Mouse (Mus musculus): ENCODE measurements around the gene Tmem109. TPM values are rescaled to one million over a fixed set of nuclear protein-coding genes. Genes with fewer than 3 reads are reported as not detected.

Gene Tmem109
- polyA plus RNA-seq, 1 experiment from 2014 or later, result 20.0 TPM

GRCm38 (mm10) chr19:10867946-10868622 lies 13.7 kb downstream of the Tmem109 start:
- H3K4me1 ChIP-seq (replicated peaks), result no peaks in the 10 kb centered on the region; the same call in none of the 2 replicates
- peaks cover 35% of the 10 kb centered on the region for H3K27me3 ChIP-seq
- peak overlapping the region; percentile 62 for H3K4me2 ChIP-seq
- ATAC-seq (ENCODE audit: insufficient read depth), result no peak
- peak overlapping the region; percentile 50; the same call in 1 of the 2 replicates for H3K4me3 ChIP-seq (replicated peaks)
- WGBS (ENCODE audit: insufficient replicate concordance), result 34% methylated on average over 5 of the region's 5 CpGs
- H3K9me3 ChIP-seq (replicated peaks), result no peaks in the 10 kb centered on the region
- H3K27ac ChIP-seq (replicated peaks), result no peak overlapping the region
- no peak overlapping the region for H3K9ac ChIP-seq
- H3K36me3 ChIP-seq (replicated peaks), result peaks cover 3% of the 10 kb centered on the region

DNA sequence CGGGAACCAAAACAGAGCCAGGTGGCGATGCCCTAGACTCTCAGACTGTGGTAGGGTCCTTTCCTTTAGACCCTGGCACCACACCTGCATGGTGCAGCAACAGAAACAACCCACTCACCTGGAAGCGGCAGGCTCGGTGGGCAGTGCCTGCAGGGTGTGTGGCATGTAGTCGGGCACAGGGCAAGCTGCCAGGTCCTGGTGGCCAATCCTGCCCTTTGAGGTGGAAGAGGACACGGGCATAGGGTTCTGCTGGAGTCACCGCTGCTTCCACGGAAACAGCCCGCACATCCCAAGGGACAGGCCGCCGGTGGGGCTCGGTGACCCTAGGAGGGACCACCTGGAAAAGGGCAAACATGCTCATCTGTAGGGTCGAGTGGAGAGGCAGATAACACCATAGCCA lies 15.4 kb downstream of the Tmem109 start:
- Histone ChIP-seq H3K27me3 (peaks cover 35% of the 10 kb centered on the region), H3K4me1 (replicated peaks) (no peaks in the 10 kb centered on the region; the same call in none of the 2 replicates), H3K9me3 (replicated peaks) (no peaks in the 10 kb centered on the region), H3K9ac (no peak overlapping the region), H3K36me3 (replicated peaks) (no peaks in the 10 kb centered on the region), H3K27ac (replicated peaks) (no peak overlapping the region), H3K4me3 (replicated peaks) (no peak overlapping the region), H3K4me2 (no peak overlapping the region)
- ATAC-seq (ENCODE audit: insufficient read depth), result no peak
- 69% methylated on average over 13 of the region's 13 CpGs for WGBS (ENCODE audit: insufficient replicate concordance)

DNA sequence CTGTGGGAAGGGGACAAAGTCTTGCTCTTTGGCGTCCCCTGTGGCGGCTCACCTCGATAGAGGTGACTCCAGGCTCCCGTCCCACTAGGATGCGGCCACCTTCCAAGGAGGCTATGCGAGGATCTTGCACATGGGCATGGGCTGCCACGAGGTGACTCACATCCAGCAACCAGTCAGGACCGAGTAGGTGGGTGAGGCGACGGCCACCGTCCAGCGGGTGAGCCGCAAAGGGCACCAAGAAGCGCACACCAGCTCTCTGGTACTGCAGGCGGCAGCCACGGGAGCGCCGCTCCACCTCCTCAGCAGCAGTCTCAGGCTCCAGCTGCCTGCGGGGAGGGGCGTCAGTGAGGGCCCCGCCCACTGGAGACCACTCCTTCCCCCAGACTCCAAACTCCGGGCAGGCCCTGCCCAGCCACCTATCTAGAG lies 21.7 kb downstream of the Tmem109 start:
- Histone ChIP-seq H3K9me3 (replicated peaks) (no peaks in the 10 kb centered on the region), H3K27me3 (no peaks in the 10 kb centered on the region), H3K36me3 (replicated peaks) (no peaks in the 10 kb centered on the region), H3K4me1 (replicated peaks) (no peaks in the 10 kb centered on the region), H3K27ac (replicated peaks) (no peak overlapping the region), H3K9ac (no peak overlapping the region), H3K4me3 (replicated peaks) (no peak overlapping the region), H3K4me2 (no peak overlapping the region)
- 52% methylated on average over 22 of the region's 22 CpGs for WGBS (ENCODE audit: insufficient replicate concordance)
- no peak for ATAC-seq (ENCODE audit: insufficient read depth)

DNA sequence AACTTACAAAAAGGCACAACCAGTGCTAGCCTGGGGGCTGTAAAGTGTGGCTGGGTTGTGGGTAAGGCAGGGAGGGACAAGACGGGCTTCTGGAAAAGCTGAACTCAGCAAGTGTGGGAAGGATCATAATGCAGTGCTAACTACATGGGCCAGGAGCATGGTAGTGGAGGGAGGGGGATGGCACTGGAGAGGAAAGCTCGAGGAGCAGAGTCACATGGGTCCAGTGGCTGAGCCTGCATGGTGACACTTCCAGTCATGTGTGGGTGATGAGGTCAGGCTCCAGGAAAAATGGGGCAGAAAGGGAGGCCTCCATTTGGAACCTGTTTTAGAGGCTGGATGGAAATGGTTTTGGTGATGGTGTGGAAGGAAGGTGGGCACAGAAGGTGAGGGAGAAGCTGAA lies 25.3 kb downstream of the Tmem109 start:
- no peaks in the 10 kb centered on the region for H3K9me3 ChIP-seq (replicated peaks)
- WGBS (ENCODE audit: insufficient replicate concordance), result 39% methylated on average over 2 of the region's 2 CpGs
- no peaks in the 10 kb centered on the region for H3K36me3 ChIP-seq (replicated peaks)
- H3K9ac ChIP-seq, result no peak overlapping the region
- no peak overlapping the region for H3K27ac ChIP-seq (replicated peaks)
- H3K27me3 ChIP-seq, result no peaks in the 10 kb centered on the region; the same call in 1 of the 2 replicates
- H3K4me3 ChIP-seq (replicated peaks), result no peak overlapping the region
- no peak overlapping the region for H3K4me2 ChIP-seq
- no peak for ATAC-seq (ENCODE audit: insufficient read depth)
- no peaks in the 10 kb centered on the region for H3K4me1 ChIP-seq (replicated peaks)

GRCm38 (mm10) chr19:10855422-10855821 lies 26.4 kb downstream of the Tmem109 start:
- 50% methylated on average over 3 of the region's 3 CpGs for WGBS (ENCODE audit: insufficient replicate concordance)
- Histone ChIP-seq H3K9me3 (replicated peaks) (no peaks in the 10 kb centered on the region), H3K9ac (no peak overlapping the region), H3K27ac (replicated peaks) (no peak overlapping the region), H3K36me3 (replicated peaks) (no peaks in the 10 kb centered on the region), H3K27me3 (no peaks in the 10 kb centered on the region; the same call in 1 of the 2 replicates), H3K4me2 (no peak overlapping the region), H3K4me1 (replicated peaks) (no peaks in the 10 kb centered on the region), H3K4me3 (replicated peaks) (no peak overlapping the region)
- no peak for ATAC-seq (ENCODE audit: insufficient read depth)

- H3K4me2 ChIP-seq, result no peak overlapping the region
- no peak overlapping the region for H3K27ac ChIP-seq (replicated peaks)
- WGBS (ENCODE audit: insufficient replicate concordance), result 42% methylated on average over 3 of the region's 3 CpGs
- H3K4me1 ChIP-seq (replicated peaks), result no peaks in the 10 kb centered on the region
- H3K27me3 ChIP-seq, result peaks cover 8% of the 10 kb centered on the region
- H3K9ac ChIP-seq, result no peak overlapping the region
- no peaks in the 10 kb centered on the region for H3K9me3 ChIP-seq (replicated peaks)
- no peak overlapping the region for H3K4me3 ChIP-seq (replicated peaks)
- no peak for ATAC-seq (ENCODE audit: insufficient read depth)
- H3K36me3 ChIP-seq (replicated peaks), result no peaks in the 10 kb centered on the region
Observed at GRCm38 (mm10) chr19:10847311-10848087, 34.3 kb downstream of the Tmem109 start.

DNA sequence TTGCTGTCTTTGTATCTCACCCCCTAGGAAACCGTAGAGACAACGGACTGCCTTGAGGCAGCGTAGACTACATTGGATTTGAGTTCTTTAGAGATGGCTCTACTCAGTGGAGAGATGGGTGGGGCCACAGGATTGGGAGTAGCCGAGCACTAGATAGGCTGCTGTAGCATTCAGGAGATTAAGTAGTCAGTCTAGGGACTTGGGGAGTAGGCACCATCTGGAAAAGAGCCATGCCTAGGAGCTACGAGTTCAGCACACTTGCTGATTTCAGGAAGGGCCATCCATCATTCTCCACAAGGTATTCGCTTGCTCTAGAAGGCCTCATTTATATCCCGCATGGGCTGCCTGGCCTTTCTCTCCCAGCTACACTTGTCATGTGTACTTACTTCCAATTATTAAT lies 35.7 kb downstream of the Tmem109 start:
- Histone ChIP-seq H3K9me3 (replicated peaks) (no peaks in the 10 kb centered on the region), H3K36me3 (replicated peaks) (no peaks in the 10 kb centered on the region), H3K27me3 (peaks cover 16% of the 10 kb centered on the region), H3K9ac (no peak overlapping the region), H3K4me3 (replicated peaks) (no peak overlapping the region), H3K4me2 (no peak overlapping the region), H3K27ac (replicated peaks) (no peak overlapping the region), H3K4me1 (replicated peaks) (peaks cover 4% of the 10 kb centered on the region; the same call in 1 of the 2 replicates)
- ATAC-seq (ENCODE audit: insufficient read depth), result no peak
- 64% methylated on average over 7 of the region's 7 CpGs for WGBS (ENCODE audit: insufficient replicate concordance)

DNA sequence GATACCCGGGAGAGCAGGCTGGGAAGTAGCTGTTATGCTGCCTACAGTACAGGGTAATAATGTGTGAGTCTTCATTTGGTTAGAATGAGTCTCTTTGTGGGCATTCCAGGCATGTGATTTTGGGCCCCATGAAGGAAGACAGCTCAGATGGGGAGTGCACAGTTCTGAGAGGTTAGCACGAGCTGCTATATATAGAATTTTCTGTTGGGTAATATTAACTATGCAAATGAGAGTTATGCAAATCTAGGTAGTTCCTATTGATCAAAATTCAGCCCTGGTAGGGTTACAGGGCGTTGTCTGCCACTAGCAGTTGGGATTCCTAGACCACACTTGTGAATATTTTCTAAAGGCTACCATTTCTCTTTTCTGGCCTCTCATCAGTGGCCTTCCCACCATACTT lies 36.3 kb downstream of the Tmem109 start:
- no peak overlapping the region for H3K9ac ChIP-seq
- peaks cover 4% of the 10 kb centered on the region; the same call in 1 of the 2 replicates for H3K4me1 ChIP-seq (replicated peaks)
- peaks cover 16% of the 10 kb centered on the region for H3K27me3 ChIP-seq
- no peak overlapping the region for H3K4me3 ChIP-seq (replicated peaks)
- WGBS (ENCODE audit: insufficient replicate concordance), result 41% methylated on average over 3 of the region's 3 CpGs
- H3K9me3 ChIP-seq (replicated peaks), result no peaks in the 10 kb centered on the region
- H3K36me3 ChIP-seq (replicated peaks), result no peaks in the 10 kb centered on the region
- H3K27ac ChIP-seq (replicated peaks), result no peak overlapping the region
- no peak overlapping the region for H3K4me2 ChIP-seq
- no peak for ATAC-seq (ENCODE audit: insufficient read depth)

- no peak for ATAC-seq (ENCODE audit: insufficient read depth)
- peaks cover 16% of the 10 kb centered on the region for H3K27me3 ChIP-seq
- no peak overlapping the region; the same call in 1 of the 2 replicates for H3K4me2 ChIP-seq
- 61% methylated on average over 5 of the region's 5 CpGs for WGBS (ENCODE audit: insufficient replicate concordance)
- H3K4me3 ChIP-seq (replicated peaks), result 0 out of 2 replicates have a peak overlapping the region, but pooled peaks have one; percentile 7
- H3K9ac ChIP-seq, result no peak overlapping the region
- no peaks in the 10 kb centered on the region for H3K36me3 ChIP-seq (replicated peaks)
- H3K4me1 ChIP-seq (replicated peaks), result peaks cover 4% of the 10 kb centered on the region; the same call in 1 of the 2 replicates
- H3K9me3 ChIP-seq (replicated peaks), result no peaks in the 10 kb centered on the region
- H3K27ac ChIP-seq (replicated peaks), result no peak overlapping the region
Observed at GRCm38 (mm10) chr19:10844206-10844605, 37.6 kb downstream of the Tmem109 start.

- Histone ChIP-seq H3K27me3 (peaks cover 16% of the 10 kb centered on the region), H3K36me3 (replicated peaks) (no peaks in the 10 kb centered on the region), H3K4me2 (peak overlapping the region; percentile 21), H3K9me3 (replicated peaks) (no peaks in the 10 kb centered on the region), H3K27ac (replicated peaks) (peak overlapping the region; percentile 61; the same call in 1 of the 2 replicates), H3K4me1 (replicated peaks) (peaks cover 4% of the 10 kb centered on the region; the same call in 1 of the 2 replicates), H3K9ac (no peak overlapping the region), H3K4me3 (replicated peaks) (peak overlapping the region; percentile 25)
- WGBS (ENCODE audit: insufficient replicate concordance), result 35% methylated on average over 24 of the region's 24 CpGs
- no peak for ATAC-seq (ENCODE audit: insufficient read depth)
Observed at GRCm38 (mm10) chr19:10842914-10843313, 38.9 kb downstream of the Tmem109 start.
